Mouse (Mus musculus): ENCODE results near the gene Sec23a. TPM values are rescaled to one million over a fixed set of nuclear protein-coding genes. Genes with fewer than 3 reads are reported as not detected.
"Not testable (repeated sequence)": the region's sequence is repeated elsewhere in the genome, so short reads cannot be mapped to it uniquely, and the experiment has no call there.

The Sec23a gene
- total RNA-seq, 2 experiments from 2014 or later = 97.2 to 101 TPM

GRCm38 (mm10) chr12:58981178-58981661 is 30.6 kb downstream of the Sec23a start:
- not testable (repeated sequence) for DNase-seq

- DNase-seq = no peak
These were observed 34.9 kb downstream of the Sec23a start for GRCm38 (mm10) chr12:58976966-58977365.

- peak; percentile 11 to 14 for DNase-seq
These were observed 47.2 kb downstream of the Sec23a start for GRCm38 (mm10) chr12:58964583-58964982.

DNA sequence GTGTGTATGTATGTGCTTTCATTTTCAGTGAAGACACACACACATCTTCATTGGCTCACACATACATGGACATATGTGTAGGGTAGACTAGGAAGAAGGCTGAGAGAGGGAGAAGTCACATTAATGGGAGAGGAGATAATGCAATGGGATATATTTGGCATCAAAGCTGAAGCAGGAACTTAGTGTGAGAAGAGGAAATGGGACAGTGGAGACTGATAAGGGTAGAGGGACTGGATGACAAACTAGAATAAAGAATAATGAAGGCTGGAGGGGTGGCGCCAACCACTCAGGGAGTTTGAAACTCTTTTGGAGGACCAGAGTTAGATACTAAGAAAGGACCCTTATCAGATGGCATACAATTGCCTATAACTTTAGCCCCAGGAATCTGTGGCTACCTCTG is 51.0 kb downstream of the Sec23a start:
- no peak for DNase-seq

DNA sequence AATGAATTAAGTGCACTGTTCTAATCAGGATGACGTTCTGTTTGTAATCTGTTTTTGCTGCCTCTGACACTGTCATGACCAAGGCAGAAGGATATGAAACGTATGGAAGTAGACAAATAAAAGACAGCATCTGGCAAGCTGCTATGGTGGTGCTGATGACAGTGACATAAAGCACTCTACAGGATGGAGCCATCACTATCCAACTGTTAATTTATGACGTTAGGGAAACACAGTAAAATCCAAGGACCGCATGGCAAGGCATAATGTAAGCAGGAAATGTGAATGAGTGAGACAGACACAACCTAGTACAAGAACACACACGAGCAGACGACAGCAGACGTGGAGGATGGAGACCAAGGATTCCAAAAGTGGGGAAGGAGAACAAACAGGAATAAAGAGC is 55.2 kb downstream of the Sec23a start:
- no peak for DNase-seq

GRCm38 (mm10) chr12:58956162-58956561 is 55.7 kb downstream of the Sec23a start:
- no peak for DNase-seq

DNA sequence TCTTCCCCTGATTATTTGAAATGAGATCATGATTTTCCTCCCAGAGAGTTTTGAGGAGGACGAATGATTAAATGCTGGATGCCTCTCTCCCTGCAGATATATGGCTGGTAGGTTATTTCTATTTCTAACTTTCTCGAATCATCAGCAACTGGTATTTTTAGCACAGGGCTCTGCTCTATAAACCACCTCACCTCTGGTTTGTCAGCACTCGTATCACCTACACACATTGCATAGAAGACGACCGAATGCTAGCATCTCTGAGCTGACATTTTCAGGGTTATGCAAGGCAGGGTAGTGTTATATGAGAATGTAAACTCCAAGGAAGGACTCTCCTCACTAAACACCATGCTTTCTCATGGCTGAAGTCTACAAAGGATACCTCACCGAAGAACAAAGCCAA is 63.9 kb downstream of the Sec23a start:
- DNase-seq = no peak

DNA sequence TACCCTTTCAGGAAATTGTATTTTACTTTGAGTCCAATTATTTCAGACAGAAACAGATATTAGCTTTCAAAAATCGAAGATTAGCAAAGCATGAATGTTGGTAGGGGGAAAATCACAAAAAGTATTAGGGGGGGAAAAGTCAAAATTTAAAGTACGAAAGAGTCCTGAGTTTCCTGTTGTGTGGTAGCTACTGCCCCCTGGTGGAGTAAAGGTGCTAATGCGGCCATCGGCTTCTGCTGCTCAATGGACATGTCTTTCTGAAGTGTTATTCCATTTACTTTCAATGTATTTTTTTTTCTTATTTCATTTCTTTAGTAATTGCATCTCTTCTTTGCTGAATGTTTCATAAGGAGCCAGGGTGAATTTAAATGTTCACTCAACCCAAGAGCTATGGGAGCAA is 64.6 kb downstream of the Sec23a start:
- DNase-seq = peak; percentile 51 to 58

GRCm38 (mm10) chr12:58942544-58942943 is 69.3 kb downstream of the Sec23a start:
- no peak for DNase-seq

- no peak for DNase-seq
These were observed 77.2 kb downstream of the Sec23a start for GRCm38 (mm10) chr12:58934580-58934979.

GRCm38 (mm10) chr12:58924996-58925395 is 86.8 kb downstream of the Sec23a start:
- DNase-seq = no peak

GRCm38 (mm10) chr12:58924025-58924424 is 87.8 kb downstream of the Sec23a start:
- peak; percentile 47 to 69 for DNase-seq

- no peak for DNase-seq
These were observed 91.0 kb downstream of the Sec23a start for GRCm38 (mm10) chr12:58920775-58921174.

- no peak for DNase-seq
These were observed 92.3 kb downstream of the Sec23a start for GRCm38 (mm10) chr12:58919516-58919915.

DNA sequence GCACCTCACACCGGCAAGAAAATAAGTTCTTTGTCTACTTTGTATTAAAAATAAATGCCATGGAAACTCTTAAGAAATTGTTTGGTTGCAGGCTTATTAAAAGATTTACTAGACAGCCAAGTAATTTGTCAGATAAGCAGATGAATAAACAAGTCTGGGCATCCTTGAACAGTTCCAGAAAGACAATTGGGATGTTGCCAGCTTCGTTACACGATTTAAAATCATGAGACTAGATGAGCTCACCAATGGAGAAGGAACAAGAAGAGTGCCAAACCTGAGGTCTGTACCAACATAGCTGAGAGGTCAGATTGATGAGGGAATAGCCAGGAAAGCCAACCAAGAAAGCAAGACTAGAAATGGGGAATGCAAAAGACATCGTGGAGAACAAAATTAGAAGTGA is 102.0 kb downstream of the Sec23a start:
- DNase-seq = no peak

Other genes with a start within 250 kb of the Sec23a start
- 10 to 100 TPM; 10.0 to 10.4 TPM for gene Gemin2, start 1.4 kb upstream of the Sec23a start, total RNA-seq (2021)
- gene Trappc6b, start 49.5 kb upstream of the Sec23a start, total RNA-seq (2021) = 100 to 1,000 TPM; 112 to 117 TPM
- gene Pnn, start 54.9 kb upstream of the Sec23a start, total RNA-seq (2021) = 10 to 100 TPM; 63.5 to 69.8 TPM
- 10 to 100 TPM; 45.1 to 55.6 TPM for gene Mia2, start 83.8 kb upstream of the Sec23a start, total RNA-seq (2021)
- gene Fbxo33, start 207.7 kb upstream of the Sec23a start, total RNA-seq (2021) = 10 to 100 TPM; 52.5 to 56.3 TPM